Mouse (Mus musculus): ENCODE results near the gene Lingo1.

DNA sequence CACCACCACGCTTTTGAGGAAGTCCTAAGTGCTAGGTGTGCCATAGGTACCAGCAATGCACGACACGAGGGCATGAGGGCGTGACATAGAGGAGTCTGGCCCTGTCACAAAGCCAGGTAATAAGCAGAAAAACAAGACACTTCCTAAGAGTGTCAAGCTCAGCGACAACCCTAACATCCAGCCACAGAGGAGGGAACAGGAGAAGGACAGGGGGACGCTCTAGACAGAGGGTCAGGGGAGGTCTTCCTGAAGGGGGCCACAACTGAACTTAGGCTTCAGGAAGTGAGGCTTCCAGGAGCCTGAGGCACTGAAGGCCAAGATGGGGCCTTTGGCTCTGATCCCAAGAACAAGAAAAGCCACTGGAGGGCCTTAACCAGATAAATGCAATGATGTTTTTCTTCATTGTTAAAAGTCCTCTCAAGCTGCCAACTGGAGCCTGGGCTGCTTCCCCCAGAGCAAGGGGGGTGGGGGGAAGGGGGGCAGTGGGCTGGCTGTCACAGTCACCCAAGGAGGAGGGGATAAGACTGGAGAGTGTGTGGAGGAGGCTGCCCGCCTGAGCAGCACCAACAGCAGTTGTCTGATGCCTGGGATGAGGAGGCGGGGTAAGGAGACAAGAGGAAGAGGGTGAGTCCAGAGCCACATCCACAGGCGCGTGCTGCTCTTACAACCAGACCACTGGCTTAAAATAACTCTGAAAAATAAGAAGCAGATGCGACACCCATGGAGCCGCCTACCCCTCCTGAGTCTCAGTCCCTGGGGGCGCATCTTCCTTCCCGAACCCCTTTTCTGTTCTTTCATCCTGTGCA lies 109.7 kb downstream of the Lingo1 start:
- TF ChIP-seq CTCF (IDR thresholded peaks at IDR 0.05; ENCODE audit: insufficient read depth, low read length) (no peak), POLR2A (IDR thresholded peaks at IDR 0.05; ENCODE audit: borderline replicate concordance, extremely low read depth, low read depth, low read length) (no peak)

All from lung, adult 2 months (tissue).